Mouse (Mus musculus): ENCODE measurements around the gene Cd101.

DNA sequence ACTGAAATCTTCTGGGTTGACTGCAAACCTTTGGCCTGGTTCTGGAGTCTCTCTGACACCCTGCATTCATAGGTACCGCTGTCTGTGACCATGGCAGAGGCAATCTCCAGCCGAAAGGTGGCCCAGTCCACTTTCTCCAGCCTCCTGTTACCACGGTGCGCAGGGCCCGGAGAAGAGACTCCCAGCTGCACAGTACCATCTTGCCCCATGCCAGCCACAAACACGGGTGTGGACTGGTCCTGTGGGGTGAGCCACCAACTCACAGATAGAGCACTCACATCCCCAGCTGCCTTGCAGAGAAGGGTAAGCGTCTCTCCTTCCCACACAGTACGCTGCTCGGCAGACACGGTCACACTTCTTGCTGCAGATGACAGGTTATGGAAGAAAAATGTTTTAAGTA lies 16.4 kb downstream of the Cd101 start:
- no peak for TF ChIP-seq CTCF (IDR thresholded peaks at IDR 0.05; ENCODE audit: borderline replicate concordance, insufficient read depth, low read length)
- TF ChIP-seq POLR2A (IDR thresholded peaks at IDR 0.05; ENCODE audit: low read depth, low read length): no peak
